Mouse (Mus musculus) layer of hippocampus, postnatal 14 days (tissue): Measurements from ENCODE around the gene Acap1. TPM values are rescaled to one million over a fixed set of nuclear protein-coding genes. Genes with fewer than 3 reads are reported as not detected.
"Not testable (repeated sequence)": the region's sequence is repeated elsewhere in the genome, so short reads cannot be mapped to it uniquely, and the experiment has no call there.

Experiments
- DNase-seq, 2 experiments: peaks; one replicate each; pipeline ENCODE4 v3.0.0; 2021 to 2022; ENCODE audit warnings: low spot score in 2 of 2, mixed read lengths in 1 of 2
- long read RNA-seq, 2 experiments: library from polyadenylated mRNA; stranded (forward); transcript quantifications; one replicate each; pipeline ENCODE4 v2.0.0; 2021
- total RNA-seq, 2 experiments: library from RNA; stranded (reverse); gene quantifications; 2 replicates each; pipeline ENCODE4 v1.2.3; 2021

Acap1 gene
- under 1 TPM in 1 of 2 experiments, not detected in 1; 0.30 TPM for total RNA-seq
- long read RNA-seq, experiment 1, result 0 reads
- long read RNA-seq, experiment 2, result 0 reads

- no peak for DNase-seq
These were observed at the start of gene Acap1 for GRCm38 (mm10) chr11:69895291-69895690. Gene Acap1 (minus strand): TSS chr11:69895539.

- DNase-seq, result no peak
These were observed 45.6 kb upstream of the Acap1 start for GRCm38 (mm10) chr11:69940962-69941361.

- no peak for DNase-seq
These were observed 44.4 kb upstream of the Acap1 start for GRCm38 (mm10) chr11:69939731-69940130.

DNA sequence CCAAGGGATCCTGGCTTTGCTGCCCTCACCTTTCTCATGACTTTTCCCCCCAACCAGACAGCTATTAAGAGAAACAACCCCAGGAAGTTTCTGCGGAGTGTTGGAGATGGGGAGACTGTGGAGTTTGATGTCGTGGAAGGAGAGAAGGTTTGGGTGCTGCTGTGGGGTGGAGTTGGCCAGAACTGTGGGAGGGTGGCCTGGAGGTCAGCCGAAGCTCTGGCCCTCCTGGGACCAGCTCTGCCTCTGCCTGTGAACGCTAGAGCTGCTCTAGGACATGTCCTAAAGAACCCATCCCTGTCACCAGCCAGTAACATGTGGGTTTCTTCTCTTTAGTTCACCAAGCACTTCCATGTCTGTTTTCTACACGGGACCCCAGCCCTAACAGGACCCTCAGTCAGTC, 43.8 kb upstream of the Acap1 start:
- no peak for DNase-seq

DNA sequence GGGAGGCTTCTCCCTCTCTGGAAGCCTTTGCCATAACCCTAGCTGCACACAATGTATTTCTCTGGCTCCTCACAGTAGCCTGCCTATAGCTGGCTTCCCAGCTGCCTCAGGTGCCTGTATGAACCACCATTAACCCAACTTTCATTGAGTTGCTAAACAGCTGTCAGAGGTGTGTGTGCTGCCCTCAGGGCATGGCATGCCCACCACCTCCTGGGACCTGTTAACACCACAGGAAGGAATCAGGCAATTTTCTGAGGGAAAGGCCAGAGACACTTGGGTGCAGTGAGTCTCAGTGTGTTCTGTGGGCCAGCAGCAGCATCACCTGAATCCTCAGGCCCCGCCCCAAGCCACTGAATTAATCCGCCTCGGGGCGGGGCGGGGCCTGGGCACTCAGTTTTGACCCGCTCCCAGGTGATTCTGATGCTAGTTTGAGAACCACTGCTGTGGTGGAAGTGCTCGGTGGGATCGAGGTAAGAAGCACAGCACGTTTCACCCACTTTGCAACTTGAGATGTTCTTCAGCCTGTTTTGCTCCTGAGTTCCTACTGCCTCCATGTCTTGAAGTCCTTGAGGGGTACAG, 43.2 kb upstream of the Acap1 start:
- DNase-seq, result no peak

GRCm38 (mm10) chr11:69937834-69938233, 42.5 kb upstream of the Acap1 start:
- DNase-seq, result no peak

- DNase-seq, result no peak
These were observed 42.0 kb upstream of the Acap1 start for GRCm38 (mm10) chr11:69937385-69937784.

- no peak for DNase-seq
These were observed 41.5 kb upstream of the Acap1 start for GRCm38 (mm10) chr11:69936714-69937347.

DNA sequence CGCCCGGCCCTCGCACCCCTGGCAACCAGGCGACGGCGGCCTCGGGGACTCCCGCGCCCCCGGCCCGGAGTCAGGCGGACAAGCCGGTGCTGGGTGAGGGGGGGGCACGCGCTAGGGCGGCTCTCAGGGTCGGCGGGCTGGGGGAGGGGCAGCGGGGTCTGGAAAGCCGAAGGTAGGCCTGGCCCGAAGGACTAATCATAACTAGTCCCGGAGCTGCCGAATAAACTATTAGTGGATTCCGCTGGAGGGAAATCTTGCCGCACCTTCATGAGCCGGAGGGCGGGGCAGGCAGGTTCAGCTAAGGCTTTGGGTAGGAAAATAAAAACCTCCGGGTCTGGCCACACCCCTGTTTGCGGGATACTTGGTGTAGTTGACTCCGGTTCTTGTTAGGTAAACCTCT, 40.8 kb upstream of the Acap1 start:
- no peak for DNase-seq

DNA sequence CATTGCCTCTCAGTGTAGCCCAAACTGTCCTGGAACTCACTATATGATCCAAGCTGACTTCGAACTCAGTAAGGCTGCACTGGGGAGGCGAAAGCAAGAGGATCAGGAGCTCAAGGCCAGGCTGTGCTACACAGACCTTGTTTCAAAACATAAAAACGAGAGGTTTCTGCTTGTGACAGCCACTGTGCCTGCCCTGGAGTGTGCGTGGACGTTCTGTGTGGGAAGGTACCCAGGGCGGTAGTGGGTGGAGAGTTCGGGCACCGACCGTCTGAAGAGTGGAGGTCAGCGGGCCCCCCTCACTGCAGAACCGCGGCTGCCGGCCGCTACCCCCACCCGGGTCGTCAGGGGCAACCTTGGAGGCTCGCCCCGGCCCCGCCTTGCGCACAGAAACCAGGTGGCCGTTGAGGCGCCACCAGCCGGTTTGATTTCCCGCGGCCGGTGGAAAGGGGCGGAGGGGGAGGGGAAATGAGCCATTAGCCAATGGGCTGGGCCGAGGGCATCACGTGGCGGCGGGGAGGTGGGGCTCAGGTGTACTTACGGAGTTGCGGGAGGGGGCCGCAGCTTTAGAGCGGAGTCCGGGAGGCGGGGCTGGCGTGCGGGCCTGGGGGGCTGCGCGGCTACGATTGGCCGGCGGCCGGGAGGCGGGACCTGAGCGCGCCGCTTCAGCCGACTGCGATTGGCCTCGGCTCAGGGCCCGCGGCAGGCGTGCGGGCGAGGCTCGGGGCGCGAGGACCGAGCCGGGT, 40.0 kb upstream of the Acap1 start, which contains the start of gene Ybx2:
Ybx2 (plus strand) TSS at position 660 of the 743 bp plus-strand sequence.
- peak; percentile 76 to 87 for DNase-seq

- no peak for DNase-seq
These were observed 39.3 kb upstream of the Acap1 start for GRCm38 (mm10) chr11:69934681-69935080.

- peak; percentile 90 to 92 for DNase-seq
These were observed 38.8 kb upstream of the Acap1 start for GRCm38 (mm10) chr11:69934169-69934568.

GRCm38 (mm10) chr11:69933066-69933465, 37.7 kb upstream of the Acap1 start:
- no peak for DNase-seq

DNA sequence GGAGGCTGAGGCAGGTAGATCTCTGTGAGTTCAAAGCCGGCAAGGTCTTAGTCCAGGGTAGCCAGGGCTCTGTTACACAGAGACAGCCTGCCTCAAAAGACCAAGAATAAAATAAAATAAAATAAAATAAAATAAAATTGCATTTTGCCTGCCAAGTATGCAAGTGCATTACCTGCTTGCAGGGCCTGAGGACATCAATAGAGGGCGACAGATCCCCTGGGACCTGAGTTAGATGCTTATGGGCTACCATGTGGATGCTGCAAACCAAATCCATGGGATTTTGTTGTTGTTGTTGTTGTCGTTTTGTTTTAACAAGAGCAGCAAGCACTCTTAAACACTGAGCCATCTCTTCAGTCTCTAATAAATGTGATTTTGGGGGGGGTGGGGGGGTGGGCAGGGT, 36.9 kb upstream of the Acap1 start:
- no peak for DNase-seq

DNA sequence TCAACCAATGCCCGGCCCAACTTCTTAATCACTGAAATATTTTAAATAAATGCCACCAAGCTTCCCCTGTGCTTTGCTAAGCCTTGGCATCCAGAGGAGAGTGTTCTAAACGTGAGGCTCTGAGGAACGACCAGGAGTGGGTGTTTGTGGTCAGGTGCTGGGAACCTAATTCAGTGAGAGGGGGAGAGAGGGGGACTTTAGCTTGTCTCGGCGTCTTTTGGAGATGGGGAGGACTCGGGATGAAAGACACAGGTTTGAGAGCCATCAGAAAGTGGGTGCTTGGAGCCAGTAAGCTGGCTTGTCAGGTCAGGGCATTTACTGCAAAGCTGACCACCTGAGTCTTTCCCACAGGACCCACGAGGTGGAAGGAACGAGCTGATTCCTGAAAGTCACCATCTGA, 36.4 kb upstream of the Acap1 start:
- no peak for DNase-seq

GRCm38 (mm10) chr11:69930967-69931537, 35.7 kb upstream of the Acap1 start:
- no peak for DNase-seq

GRCm38 (mm10) chr11:69930176-69930575, 34.8 kb upstream of the Acap1 start:
- not testable (repeated sequence) for DNase-seq

DNA sequence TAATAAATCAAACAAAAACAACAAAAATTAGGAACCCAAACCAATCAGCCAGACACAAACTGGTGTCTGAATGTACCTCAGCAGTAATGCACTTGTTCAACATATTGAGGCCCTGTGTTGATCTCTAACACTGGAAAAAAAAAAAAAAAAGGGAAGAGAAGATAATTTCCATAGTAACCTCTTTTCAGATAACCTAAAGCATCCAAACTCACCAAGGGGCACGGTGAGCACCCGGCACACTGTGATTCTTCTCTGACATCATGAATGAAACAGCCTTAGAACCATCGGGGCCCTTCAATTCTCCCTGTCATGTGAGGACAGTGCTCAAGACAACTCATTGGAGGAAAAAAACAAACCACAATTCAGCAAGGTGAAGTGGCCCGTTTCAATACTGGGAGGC, 34.4 kb upstream of the Acap1 start:
- no peak for DNase-seq

DNA sequence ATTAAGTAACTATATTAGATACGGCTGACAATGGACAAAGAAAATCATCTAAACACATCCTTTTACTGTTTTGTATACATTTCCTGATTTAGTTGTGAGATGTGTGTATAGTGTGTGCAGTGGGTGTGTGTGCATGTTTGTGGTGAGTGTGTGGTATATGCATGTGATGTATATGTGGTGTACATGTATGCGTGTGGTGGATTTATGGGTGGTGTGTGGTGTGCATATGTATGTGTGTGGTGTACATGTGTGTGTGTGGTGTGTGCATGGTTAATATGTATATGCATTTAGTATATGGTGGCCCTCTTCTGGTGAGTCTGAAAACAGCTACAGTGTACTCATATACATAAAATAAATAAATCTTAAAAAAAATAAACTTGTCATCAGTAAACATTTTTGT, 32.2 kb upstream of the Acap1 start:
- DNase-seq, result no peak

GRCm38 (mm10) chr11:69922796-69923195, 27.5 kb upstream of the Acap1 start:
- DNase-seq, result no peak

DNA sequence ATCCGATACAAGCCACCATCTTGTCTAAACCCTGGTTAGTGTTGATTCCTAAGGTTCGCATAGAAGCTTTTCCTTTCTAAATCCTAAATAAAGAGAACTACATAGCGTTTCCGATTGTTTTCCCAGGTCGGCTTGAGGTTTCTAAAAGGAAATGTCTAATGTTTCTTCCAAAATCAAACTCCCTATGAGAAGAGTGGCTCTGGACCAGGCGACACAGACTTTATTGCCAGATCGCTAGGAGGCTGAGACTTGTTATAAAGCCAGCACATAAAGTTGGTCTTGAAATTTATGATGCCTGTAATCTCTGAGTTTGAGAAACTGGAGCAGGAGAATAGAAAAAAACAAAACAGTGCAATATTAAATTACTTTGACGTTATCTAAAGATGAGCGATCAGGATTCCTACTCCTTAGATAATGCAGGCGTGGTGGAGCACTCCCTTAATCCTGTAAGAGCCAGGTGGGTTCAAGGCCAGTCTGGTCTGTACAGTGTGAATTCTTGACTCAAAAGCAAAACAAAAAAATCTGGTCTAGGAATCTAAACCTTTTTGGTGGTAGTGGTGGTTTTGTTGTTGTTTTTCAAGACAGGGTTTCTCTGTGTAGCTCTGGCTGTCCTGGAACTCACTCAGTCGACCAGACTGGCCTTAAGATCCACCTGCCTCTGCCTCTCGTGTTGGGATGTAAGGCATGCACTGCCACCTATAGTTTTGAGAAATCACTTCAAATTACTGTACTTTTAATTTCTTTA, 26.8 kb upstream of the Acap1 start:
- no peak for DNase-seq
